16 mouse cellular contexts compared by ENCODE assay signal in genomic region chr3:34242126-34242525, GRCm38 (mm10).
"Had no signal": no experiment of that assay in that cellular context is flagged by ENCODE, and none has a peak within 500 bp of the region (broad histone marks: within the 10 kb centered on the region; RNA-seq: fewer than 3 reads in every experiment).

No protein-coding gene starts in this region.

- H3K9me3 ChIP-seq: neural tube, embryonic 13.5 days; neural tube, embryonic 15.5 days; stomach, embryonic 15.5 days had no signal

- H3K27me3 ChIP-seq: neural tube, embryonic 13.5 days; neural tube, embryonic 15.5 days; stomach, embryonic 15.5 days had no signal

- H3K27ac ChIP-seq: neural tube, embryonic 13.5 days; neural tube, embryonic 15.5 days; stomach, embryonic 15.5 days; stomach, postnatal 0 days had no signal

- H3K9ac ChIP-seq: neural tube, embryonic 13.5 days; neural tube, embryonic 15.5 days; stomach, embryonic 15.5 days had no signal

- DNase-seq: retina, postnatal 1 day; right cerebral cortex, adult 18-20 months; right cerebral cortex, postnatal 14 days; right cerebral cortex, postnatal 25 days; right cerebral cortex, postnatal 4 days; spleen, adult 18-20 months; thymus, adult 18-20 months; thymus, adult 2 months; thymus, postnatal 14 days; thymus, postnatal 25 days; thymus, postnatal 36 days; thymus, postnatal 4 days had no signal

- H3K4me1 ChIP-seq: neural tube, embryonic 13.5 days; neural tube, embryonic 15.5 days; stomach, embryonic 15.5 days had no signal

- H3K4me2 ChIP-seq: neural tube, embryonic 13.5 days; neural tube, embryonic 15.5 days; stomach, embryonic 15.5 days had no signal

- H3K4me3 ChIP-seq: neural tube, embryonic 13.5 days; neural tube, embryonic 15.5 days; stomach, embryonic 15.5 days had no signal

- H3K36me3 ChIP-seq: neural tube, embryonic 13.5 days; neural tube, embryonic 15.5 days; stomach, embryonic 15.5 days had no signal
